Mouse (Mus musculus): ENCODE measurements around the gene Cxcl2. TPM values are rescaled to one million over a fixed set of nuclear protein-coding genes. Genes with fewer than 3 reads are reported as not detected.

The Cxcl2 gene
- polyA plus RNA-seq, 1 experiment = not detected

DNA sequence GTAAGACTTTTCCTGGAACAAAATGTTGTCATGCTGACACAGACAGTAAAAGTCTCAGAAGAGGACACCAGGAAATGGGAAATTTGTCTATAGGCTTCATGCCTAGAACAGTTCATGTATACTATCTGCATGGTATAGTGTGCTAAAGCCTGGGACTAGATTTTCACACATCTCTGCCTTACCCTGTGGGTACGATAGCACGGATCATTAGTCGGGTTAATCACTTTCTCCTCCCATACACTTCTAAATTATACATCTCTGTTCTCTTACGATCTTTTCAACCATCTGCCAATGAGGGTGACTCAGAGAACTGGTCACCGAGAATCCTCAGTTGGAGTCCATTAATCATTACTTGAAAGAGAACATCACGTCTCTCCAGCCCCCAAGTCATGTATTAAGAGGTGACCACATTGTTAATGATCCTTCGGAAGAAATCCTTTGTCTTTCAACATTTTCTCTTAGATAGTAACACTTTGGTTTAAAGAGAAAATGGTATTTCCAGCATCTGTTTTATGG lies 23.3 kb upstream of the Cxcl2 start:
- Histone ChIP-seq H3ac (ENCODE audit: control insufficient read depth, insufficient read length) (no peak overlapping the region), H3K27me3 (ENCODE audit: control insufficient read depth, insufficient read depth, insufficient read length) (no peaks in the 10 kb centered on the region), H3K4me2 (ENCODE audit: low read depth) (peak overlapping the region; percentile 57), H3K36me3 (ENCODE audit: control insufficient read depth, insufficient read depth) (no peaks in the 10 kb centered on the region), H3K79me2 (ENCODE audit: control insufficient read depth, insufficient read depth) (no peaks in the 10 kb centered on the region), H3K4me3 (no peak overlapping the region)
- TF ChIP-seq CEBPB (IDR thresholded peaks at IDR 0.05; ENCODE audit: insufficient read depth, poor library complexity, severe bottlenecking) (no peak), MYOG (IDR thresholded peaks at IDR 0.05; ENCODE audit: control insufficient read depth in 1 of 3, insufficient read depth in 1 of 3, insufficient read length in 2 of 3, low read depth in 2 of 3) (no peak), TCF3 (IDR thresholded peaks at IDR 0.05; ENCODE audit: insufficient read length, low read depth) (no peak), POLR2A (IDR thresholded peaks at IDR 0.05; ENCODE audit: insufficient read length, low read depth) (no peak), TCF12 (IDR thresholded peaks at IDR 0.05; ENCODE audit: insufficient read depth, poor library complexity, severe bottlenecking) (no peak), POLR2AphosphoS2 (IDR thresholded peaks at IDR 0.05; ENCODE audit: insufficient read length, low read depth) (no peak), SRF (IDR thresholded peaks at IDR 0.05; ENCODE audit: control insufficient read depth, insufficient read length, low read depth) (no peak), E2F4 (IDR thresholded peaks at IDR 0.05; ENCODE audit: insufficient read depth) (no peak), USF1 (IDR thresholded peaks at IDR 0.05; ENCODE audit: low read depth) (no peak), MAX (IDR thresholded peaks at IDR 0.05; ENCODE audit: low read depth) (no peak), REST (IDR thresholded peaks at IDR 0.05; ENCODE audit: insufficient read depth, insufficient read length) (no peak), MYOD1 (IDR thresholded peaks at IDR 0.05; ENCODE audit: control insufficient read depth in 1 of 3, insufficient read length in 2 of 3, low read depth in 2 of 3) (no peak)

DNA sequence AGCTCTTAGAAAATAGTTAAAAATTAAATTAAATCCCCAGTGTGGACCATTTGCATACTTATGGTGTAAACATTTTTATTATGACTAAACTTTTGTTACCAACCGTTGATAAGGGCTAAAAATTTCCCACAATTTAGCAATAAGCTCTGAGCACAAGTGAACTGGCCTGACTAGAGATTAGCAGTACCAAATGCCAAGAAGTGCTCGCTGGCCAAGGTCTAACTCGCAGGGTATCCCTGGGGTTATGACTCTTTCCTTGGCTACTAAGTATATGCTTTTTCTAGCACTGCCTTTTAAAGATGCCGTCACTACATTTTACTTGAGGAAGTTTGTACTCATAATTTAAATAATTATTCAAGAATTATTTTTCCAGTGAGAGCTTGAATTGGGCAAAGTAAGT lies 22.6 kb upstream of the Cxcl2 start:
- H3K4me2 ChIP-seq (ENCODE audit: low read depth) = peak overlapping the region; percentile 57
- H3ac ChIP-seq (ENCODE audit: control insufficient read depth, insufficient read length) = no peak overlapping the region
- TF ChIP-seq E2F4 (IDR thresholded peaks at IDR 0.05; ENCODE audit: insufficient read depth) = no peak
- no peak for TF ChIP-seq TCF12 (IDR thresholded peaks at IDR 0.05; ENCODE audit: insufficient read depth, poor library complexity, severe bottlenecking)
- no peak for TF ChIP-seq REST (IDR thresholded peaks at IDR 0.05; ENCODE audit: insufficient read depth, insufficient read length)
- TF ChIP-seq MYOD1 (IDR thresholded peaks at IDR 0.05; ENCODE audit: control insufficient read depth in 1 of 3, insufficient read length in 2 of 3, low read depth in 2 of 3) = no peak
- no peak for TF ChIP-seq USF1 (IDR thresholded peaks at IDR 0.05; ENCODE audit: low read depth)
- TF ChIP-seq TCF3 (IDR thresholded peaks at IDR 0.05; ENCODE audit: insufficient read length, low read depth) = no peak
- TF ChIP-seq MAX (IDR thresholded peaks at IDR 0.05; ENCODE audit: low read depth) = no peak
- TF ChIP-seq POLR2AphosphoS2 (IDR thresholded peaks at IDR 0.05; ENCODE audit: insufficient read length, low read depth) = no peak
- no peak for TF ChIP-seq MYOG (IDR thresholded peaks at IDR 0.05; ENCODE audit: control insufficient read depth in 1 of 3, insufficient read depth in 1 of 3, insufficient read length in 2 of 3, low read depth in 2 of 3)
- H3K27me3 ChIP-seq (ENCODE audit: control insufficient read depth, insufficient read depth, insufficient read length) = no peaks in the 10 kb centered on the region
- H3K79me2 ChIP-seq (ENCODE audit: control insufficient read depth, insufficient read depth) = no peaks in the 10 kb centered on the region
- H3K4me3 ChIP-seq = no peak overlapping the region
- H3K36me3 ChIP-seq (ENCODE audit: control insufficient read depth, insufficient read depth) = no peaks in the 10 kb centered on the region

DNA sequence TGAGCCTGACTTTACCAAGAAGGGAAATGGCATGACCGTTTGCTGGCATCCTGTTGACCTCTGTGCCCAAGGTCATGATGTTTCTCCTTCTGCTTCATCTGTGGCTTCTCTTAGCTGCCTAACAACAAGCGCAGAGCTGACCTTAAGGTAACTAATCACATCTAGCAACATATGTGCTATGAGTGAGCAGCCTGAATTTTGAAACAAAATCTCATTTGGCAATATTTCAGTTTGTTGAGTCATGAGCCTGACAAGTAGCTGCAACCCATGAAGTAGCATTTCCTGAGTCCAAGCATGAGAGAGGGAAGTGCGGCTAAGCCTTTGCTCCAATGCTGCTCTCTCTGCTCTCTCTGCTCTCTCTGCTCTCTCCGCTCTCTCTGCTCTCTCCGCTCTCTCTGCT lies 22.0 kb upstream of the Cxcl2 start:
- peak overlapping the region; percentile 57 for H3K4me2 ChIP-seq (ENCODE audit: low read depth)
- no peaks in the 10 kb centered on the region for H3K27me3 ChIP-seq (ENCODE audit: control insufficient read depth, insufficient read depth, insufficient read length)
- no peak overlapping the region for H3K4me3 ChIP-seq
- 0 out of 2 replicates have a peak, but pooled peaks have one; percentile 43 for TF ChIP-seq CEBPB (IDR thresholded peaks at IDR 0.05; ENCODE audit: insufficient read depth, poor library complexity, severe bottlenecking)
- no peak for TF ChIP-seq POLR2A (IDR thresholded peaks at IDR 0.05; ENCODE audit: insufficient read length, low read depth)
- H3ac ChIP-seq (ENCODE audit: control insufficient read depth, insufficient read length) = no peak overlapping the region
- no peaks in the 10 kb centered on the region for H3K36me3 ChIP-seq (ENCODE audit: control insufficient read depth, insufficient read depth)
- H3K79me2 ChIP-seq (ENCODE audit: control insufficient read depth, insufficient read depth) = no peaks in the 10 kb centered on the region

DNA sequence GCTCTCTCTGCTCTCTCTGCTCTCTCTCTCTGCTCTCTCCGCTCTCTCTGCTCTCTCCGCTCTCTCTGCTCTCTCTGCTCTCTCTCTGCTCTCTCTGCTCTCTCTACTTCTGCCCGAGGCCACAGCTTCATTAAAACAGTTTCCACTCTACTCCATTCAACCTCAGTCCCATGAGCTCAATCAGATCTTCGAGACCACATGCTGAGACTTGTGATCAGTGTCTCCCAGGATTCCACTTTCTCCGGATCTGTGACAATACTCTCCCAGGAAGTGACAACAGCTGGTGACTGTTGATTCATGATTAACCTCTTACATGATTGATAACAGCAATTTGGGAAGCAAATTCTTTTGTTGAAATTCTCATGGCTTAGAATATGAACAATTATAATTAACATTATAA lies 21.5 kb upstream of the Cxcl2 start:
- no peak for TF ChIP-seq CEBPB (IDR thresholded peaks at IDR 0.05; ENCODE audit: insufficient read depth, poor library complexity, severe bottlenecking)
- no peak for TF ChIP-seq MYOG (IDR thresholded peaks at IDR 0.05; ENCODE audit: control insufficient read depth in 1 of 3, insufficient read depth in 1 of 3, insufficient read length in 2 of 3, low read depth in 2 of 3)
- no peak for TF ChIP-seq SRF (IDR thresholded peaks at IDR 0.05; ENCODE audit: control insufficient read depth, insufficient read length, low read depth)
- TF ChIP-seq E2F4 (IDR thresholded peaks at IDR 0.05; ENCODE audit: insufficient read depth) = no peak
- TF ChIP-seq REST (IDR thresholded peaks at IDR 0.05; ENCODE audit: insufficient read depth, insufficient read length) = no peak
- TF ChIP-seq MAX (IDR thresholded peaks at IDR 0.05; ENCODE audit: low read depth) = no peak
- TF ChIP-seq POLR2A (IDR thresholded peaks at IDR 0.05; ENCODE audit: insufficient read length, low read depth) = no peak
- TF ChIP-seq TCF3 (IDR thresholded peaks at IDR 0.05; ENCODE audit: insufficient read length, low read depth) = no peak
- no peak for TF ChIP-seq POLR2AphosphoS2 (IDR thresholded peaks at IDR 0.05; ENCODE audit: insufficient read length, low read depth)
- TF ChIP-seq USF1 (IDR thresholded peaks at IDR 0.05; ENCODE audit: low read depth) = no peak
- TF ChIP-seq TCF12 (IDR thresholded peaks at IDR 0.05; ENCODE audit: insufficient read depth, poor library complexity, severe bottlenecking) = no peak
- TF ChIP-seq MYOD1 (IDR thresholded peaks at IDR 0.05; ENCODE audit: control insufficient read depth in 1 of 3, insufficient read length in 2 of 3, low read depth in 2 of 3) = no peak
- H3K79me2 ChIP-seq (ENCODE audit: control insufficient read depth, insufficient read depth) = no peaks in the 10 kb centered on the region
- no peak overlapping the region for H3ac ChIP-seq (ENCODE audit: control insufficient read depth, insufficient read length)
- no peak overlapping the region for H3K4me3 ChIP-seq
- no peaks in the 10 kb centered on the region for H3K36me3 ChIP-seq (ENCODE audit: control insufficient read depth, insufficient read depth)
- H3K27me3 ChIP-seq (ENCODE audit: control insufficient read depth, insufficient read depth, insufficient read length) = no peaks in the 10 kb centered on the region
- no peak overlapping the region for H3K4me2 ChIP-seq (ENCODE audit: low read depth)

DNA sequence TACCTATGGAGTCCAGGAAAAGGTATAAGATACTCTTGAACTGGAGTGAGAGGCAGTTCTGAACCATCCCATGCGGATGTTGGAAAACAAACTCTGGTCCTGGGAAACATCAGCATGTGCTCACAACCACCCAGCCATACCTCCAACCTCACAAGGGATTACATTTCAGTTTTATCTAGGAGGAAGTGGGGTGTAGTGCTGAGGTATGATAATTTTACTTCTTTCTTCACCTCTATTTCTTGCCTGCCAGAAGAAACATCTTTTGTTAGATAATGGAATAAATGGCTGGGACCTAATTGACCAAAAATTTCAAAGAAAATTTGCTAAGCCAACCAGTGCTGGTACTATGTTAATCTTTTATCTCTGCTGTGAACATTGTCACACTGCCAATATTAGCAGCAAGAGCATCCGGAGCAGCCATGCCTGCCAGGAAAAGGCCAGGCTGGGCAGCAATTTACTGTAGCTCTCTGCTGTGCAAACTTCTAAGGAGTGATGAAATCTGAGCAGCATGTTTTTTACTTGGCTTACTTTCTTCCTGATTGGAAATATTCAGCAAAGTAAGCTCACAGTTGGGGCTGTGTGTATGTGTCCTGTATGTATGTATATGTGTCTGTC lies 18.9 kb upstream of the Cxcl2 start:
- H3K4me3 ChIP-seq = no peak overlapping the region
- no peaks in the 10 kb centered on the region for H3K79me2 ChIP-seq (ENCODE audit: control insufficient read depth, insufficient read depth)
- TF ChIP-seq MYOD1 (IDR thresholded peaks at IDR 0.05; ENCODE audit: control insufficient read depth in 1 of 3, insufficient read length in 2 of 3, low read depth in 2 of 3) (no peak), MAX (IDR thresholded peaks at IDR 0.05; ENCODE audit: low read depth) (no peak), REST (IDR thresholded peaks at IDR 0.05; ENCODE audit: insufficient read depth, insufficient read length) (no peak), CEBPB (IDR thresholded peaks at IDR 0.05; ENCODE audit: insufficient read depth, poor library complexity, severe bottlenecking) (no peak), E2F4 (IDR thresholded peaks at IDR 0.05; ENCODE audit: insufficient read depth) (no peak), POLR2A (IDR thresholded peaks at IDR 0.05; ENCODE audit: insufficient read length, low read depth) (no peak), TCF12 (IDR thresholded peaks at IDR 0.05; ENCODE audit: insufficient read depth, poor library complexity, severe bottlenecking) (no peak), TCF3 (IDR thresholded peaks at IDR 0.05; ENCODE audit: insufficient read length, low read depth) (no peak), MYOG (IDR thresholded peaks at IDR 0.05; ENCODE audit: control insufficient read depth in 1 of 3, insufficient read depth in 1 of 3, insufficient read length in 2 of 3, low read depth in 2 of 3) (no peak), POLR2AphosphoS2 (IDR thresholded peaks at IDR 0.05; ENCODE audit: insufficient read length, low read depth) (no peak), USF1 (IDR thresholded peaks at IDR 0.05; ENCODE audit: low read depth) (no peak), SRF (IDR thresholded peaks at IDR 0.05; ENCODE audit: control insufficient read depth, insufficient read length, low read depth) (no peak)
- H3K27me3 ChIP-seq (ENCODE audit: control insufficient read depth, insufficient read depth, insufficient read length) = no peaks in the 10 kb centered on the region
- no peak overlapping the region for H3K4me2 ChIP-seq (ENCODE audit: low read depth)
- no peaks in the 10 kb centered on the region for H3K36me3 ChIP-seq (ENCODE audit: control insufficient read depth, insufficient read depth)
- no peak overlapping the region for H3ac ChIP-seq (ENCODE audit: control insufficient read depth, insufficient read length)
